Mouse (Mus musculus) forebrain, embryonic 13.5 days (tissue): ENCODE data around the gene Rapgef2. TPM values are rescaled to one million over a fixed set of nuclear protein-coding genes. Genes with fewer than 3 reads are reported as not detected.

Experiments used
- ATAC-seq: fragments of 200-750 bp; cut with Nextera tagmentation; 2 replicates; pipeline ENCODE4 v1.8.0; 2017
- H3K27ac ChIP-seq: fragments of 300-500 bp; sonication (generic); 2 replicates; pipeline ENCODE4 v1.5.1; 2015; ENCODE audit warnings: inconsistent platforms, mild to moderate bottlenecking, moderate library complexity
- H3K27me3 ChIP-seq: fragments of 300-500 bp; sonication (generic); 2 replicates; pipeline ENCODE4 v1.6.1; 2015; ENCODE audit warnings: mild to moderate bottlenecking, inconsistent platforms
- H3K36me3 ChIP-seq: fragments of 300-500 bp; sonication (generic); 2 replicates; pipeline ENCODE4 v1.6.1; 2015; ENCODE audit warnings: mild to moderate bottlenecking, inconsistent platforms; ENCODE audit not compliant: poor library complexity, severe bottlenecking
- H3K4me1 ChIP-seq: fragments of 300-500 bp; sonication (generic); 2 replicates; pipeline ENCODE4 v1.6.1; 2015; ENCODE audit warnings: inconsistent platforms
- H3K4me2 ChIP-seq: fragments of 300-500 bp; sonication (generic); 2 replicates; pipeline ENCODE4 v1.6.1; 2015; ENCODE audit warnings: inconsistent platforms, mild to moderate bottlenecking, moderate library complexity
- H3K4me3 ChIP-seq: fragments of 300-500 bp; sonication (generic); 2 replicates; pipeline ENCODE4 v1.5.1; 2015; ENCODE audit warnings: mild to moderate bottlenecking, inconsistent platforms
- H3K9ac ChIP-seq: fragments of 300-500 bp; sonication (generic); 2 replicates; pipeline ENCODE4 v1.6.1; 2015; ENCODE audit warnings: mild to moderate bottlenecking, inconsistent platforms
- H3K9me3 ChIP-seq: fragments of 300-500 bp; sonication (generic); replicated peaks from 2 replicates; pipeline ENCODE4 v1.6.1; 2016; ENCODE audit warnings: inconsistent platforms
- WGBS: fragments of 180-500 bp; shearing (Covaris S2); methylation state at CpG from one replicate; pipeline ENCODE4 v1.1.7; 2015; 5-methylcytosine and 5-hydroxymethylcytosine counted together
- polyA plus RNA-seq: library from polyadenylated mRNA; unstranded; fragments of >200 nt; fragmentation: Nextera tagmentation; extraction: Ambion mirVana; gene quantifications from 2 replicates; pipeline ENCODE4 v1.2.1, GENCODE M21; 2015

Rapgef2 gene
- polyA plus RNA-seq, 1 experiment from 2014 or later, result 7.7 TPM

GRCm38 (mm10) chr3:79273350-79273749 lies 13.0 kb downstream of the Rapgef2 start:
- H3K9ac ChIP-seq, result no peak overlapping the region
- no peaks in the 10 kb centered on the region for H3K36me3 ChIP-seq
- no peaks in the 10 kb centered on the region for H3K9me3 ChIP-seq
- H3K4me2 ChIP-seq, result no peak overlapping the region
- H3K27ac ChIP-seq, result no peak overlapping the region
- H3K4me3 ChIP-seq, result no peak overlapping the region
- H3K27me3 ChIP-seq, result no peaks in the 10 kb centered on the region
- 12% methylated on average over 1 of the region's 1 CpGs for WGBS
- peaks cover 47% of the 10 kb centered on the region for H3K4me1 ChIP-seq
- ATAC-seq, result no peak

DNA sequence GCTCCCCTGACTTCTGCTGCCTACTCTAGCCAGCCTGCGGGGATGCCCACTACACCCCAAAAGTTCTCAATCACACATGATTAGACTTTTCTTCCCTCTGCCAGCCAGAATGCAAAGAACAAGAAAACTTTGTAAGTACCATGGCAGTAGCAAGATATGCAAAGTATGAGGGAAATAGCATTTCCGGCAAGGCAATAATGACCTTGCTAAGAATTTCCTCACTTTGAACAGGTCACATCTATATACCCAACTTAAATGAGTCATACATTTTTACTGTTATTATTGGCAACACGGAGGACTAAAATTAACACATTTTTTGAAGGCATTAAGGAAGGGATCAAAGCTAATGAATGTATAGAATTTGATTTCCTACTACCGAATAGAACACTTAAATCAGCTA lies 13.4 kb downstream of the Rapgef2 start:
- no peaks in the 10 kb centered on the region for H3K9me3 ChIP-seq
- 75% methylated on average over 4 of the region's 4 CpGs for WGBS
- no peak overlapping the region for H3K27ac ChIP-seq
- H3K9ac ChIP-seq, result no peak overlapping the region
- no peak overlapping the region for H3K4me3 ChIP-seq
- H3K36me3 ChIP-seq, result no peaks in the 10 kb centered on the region
- no peak overlapping the region for H3K4me2 ChIP-seq
- H3K4me1 ChIP-seq, result peaks cover 47% of the 10 kb centered on the region
- H3K27me3 ChIP-seq, result no peaks in the 10 kb centered on the region
- ATAC-seq, result no peak

- Histone ChIP-seq H3K4me2 (peak overlapping the region; percentile 14), H3K27me3 (no peaks in the 10 kb centered on the region), H3K9ac (0 out of 2 replicates have a peak overlapping the region, but pooled peaks have one; percentile 26), H3K9me3 (no peaks in the 10 kb centered on the region), H3K27ac (peak overlapping the region; percentile 63), H3K4me3 (no peak overlapping the region), H3K4me1 (peaks cover 41% of the 10 kb centered on the region), H3K36me3 (no peaks in the 10 kb centered on the region)
- peak; percentile 55 for ATAC-seq
- WGBS, result 39% methylated on average over 12 of the region's 12 CpGs
Observed at GRCm38 (mm10) chr3:79270980-79271555, 15.2 kb downstream of the Rapgef2 start.

GRCm38 (mm10) chr3:79269872-79270271 lies 16.4 kb downstream of the Rapgef2 start:
- Histone ChIP-seq H3K27me3 (no peaks in the 10 kb centered on the region), H3K36me3 (no peaks in the 10 kb centered on the region), H3K4me2 (no peak overlapping the region), H3K27ac (no peak overlapping the region), H3K9ac (no peak overlapping the region), H3K4me1 (peaks cover 31% of the 10 kb centered on the region), H3K4me3 (no peak overlapping the region), H3K9me3 (no peaks in the 10 kb centered on the region)
- WGBS, result 86% methylated on average over 8 of the region's 8 CpGs
- no peak for ATAC-seq

GRCm38 (mm10) chr3:79266976-79267375 lies 19.3 kb downstream of the Rapgef2 start:
- Histone ChIP-seq H3K4me2 (no peak overlapping the region), H3K27ac (no peak overlapping the region), H3K27me3 (no peaks in the 10 kb centered on the region), H3K4me1 (peaks cover 21% of the 10 kb centered on the region), H3K36me3 (no peaks in the 10 kb centered on the region), H3K4me3 (no peak overlapping the region), H3K9ac (no peak overlapping the region), H3K9me3 (no peaks in the 10 kb centered on the region)
- WGBS, result 84% methylated on average over 6 of the region's 6 CpGs
- ATAC-seq, result no peak

DNA sequence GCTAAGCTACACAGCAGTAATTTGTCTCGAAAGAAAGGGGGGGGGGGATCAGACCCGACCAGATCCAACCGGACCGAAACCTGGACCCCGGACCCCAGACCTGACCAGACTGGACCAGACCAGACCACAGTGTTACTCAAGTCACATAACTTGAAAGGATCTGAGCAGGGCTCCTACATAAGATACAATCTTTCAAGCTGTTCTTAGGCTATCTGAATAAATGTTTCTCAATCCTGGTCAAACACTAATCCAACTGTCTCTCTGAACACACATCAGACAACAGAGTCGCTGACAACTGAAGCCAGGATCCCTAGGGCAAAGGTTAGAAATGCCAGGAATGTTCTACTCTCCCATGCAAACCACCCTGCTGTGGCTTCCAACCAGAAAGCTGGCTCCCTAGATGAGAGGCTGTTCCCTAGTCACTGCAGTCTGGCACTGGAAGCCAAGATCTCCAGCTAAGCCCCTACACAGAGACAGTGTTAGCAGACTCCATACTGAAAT lies 24.5 kb downstream of the Rapgef2 start:
- Histone ChIP-seq H3K4me1 (0 out of 2 replicates have a peak, but pooled peaks cover under 1% of the 10 kb centered on the region), H3K27ac (no peak overlapping the region), H3K36me3 (no peaks in the 10 kb centered on the region), H3K9me3 (no peaks in the 10 kb centered on the region; the same call in 1 of the 2 replicates), H3K4me2 (no peak overlapping the region), H3K9ac (no peak overlapping the region), H3K4me3 (no peak overlapping the region), H3K27me3 (no peaks in the 10 kb centered on the region)
- WGBS, result 87% methylated on average over 6 of the region's 6 CpGs
- ATAC-seq, result peak; percentile 30; the same call in 1 of the 2 replicates

GRCm38 (mm10) chr3:79254023-79254422 lies 32.3 kb downstream of the Rapgef2 start:
- no peak overlapping the region for H3K4me2 ChIP-seq
- H3K27me3 ChIP-seq, result no peaks in the 10 kb centered on the region
- ATAC-seq, result no peak
- H3K9ac ChIP-seq, result no peak overlapping the region
- 95% methylated on average over 3 of the region's 3 CpGs for WGBS
- H3K36me3 ChIP-seq, result no peaks in the 10 kb centered on the region
- H3K9me3 ChIP-seq, result no peaks in the 10 kb centered on the region; the same call in 1 of the 2 replicates
- H3K4me3 ChIP-seq, result no peak overlapping the region
- H3K4me1 ChIP-seq, result peaks cover 21% of the 10 kb centered on the region; the same call in 1 of the 2 replicates
- no peak overlapping the region for H3K27ac ChIP-seq

- Histone ChIP-seq H3K4me1 (peaks cover 26% of the 10 kb centered on the region; the same call in 1 of the 2 replicates), H3K27me3 (no peaks in the 10 kb centered on the region), H3K4me3 (no peak overlapping the region), H3K9me3 (no peaks in the 10 kb centered on the region; the same call in 1 of the 2 replicates), H3K9ac (no peak overlapping the region), H3K27ac (no peak overlapping the region), H3K36me3 (no peaks in the 10 kb centered on the region), H3K4me2 (no peak overlapping the region)
- WGBS, result 76% methylated on average over 9 of the region's 9 CpGs
- ATAC-seq, result no peak
Observed at GRCm38 (mm10) chr3:79253416-79253815, 32.9 kb downstream of the Rapgef2 start.

- no peaks in the 10 kb centered on the region for H3K36me3 ChIP-seq
- peaks cover 29% of the 10 kb centered on the region; the same call in 1 of the 2 replicates for H3K4me1 ChIP-seq
- ATAC-seq, result no peak
Observed at GRCm38 (mm10) chr3:79252921-79253394, 33.4 kb downstream of the Rapgef2 start.

GRCm38 (mm10) chr3:79249955-79250354 lies 36.4 kb downstream of the Rapgef2 start:
- no peak overlapping the region for H3K4me2 ChIP-seq
- ATAC-seq, result no peak
- peaks cover 41% of the 10 kb centered on the region for H3K4me1 ChIP-seq
- H3K36me3 ChIP-seq, result no peaks in the 10 kb centered on the region
- 73% methylated on average over 1 of the region's 1 CpGs for WGBS
- H3K4me3 ChIP-seq, result no peak overlapping the region
- H3K9me3 ChIP-seq, result no peaks in the 10 kb centered on the region
- peak overlapping the region; percentile 65; the same call in 1 of the 2 replicates for H3K27ac ChIP-seq
- H3K9ac ChIP-seq, result no peak overlapping the region
- no peaks in the 10 kb centered on the region for H3K27me3 ChIP-seq

More at GRCm38 (mm10) chr3:79252921-79253394, 33.4 kb downstream of the Rapgef2 start:
- Histone ChIP-seq H3K27ac (0 out of 2 replicates have a peak overlapping the region, but pooled peaks have one; percentile 8), H3K9ac (no peak overlapping the region), H3K4me3 (no peak overlapping the region), H3K4me2 (no peak overlapping the region), H3K27me3 (no peaks in the 10 kb centered on the region), H3K9me3 (no peaks in the 10 kb centered on the region; the same call in 1 of the 2 replicates)
- 50% methylated on average over 5 of the region's 5 CpGs for WGBS

DNA sequence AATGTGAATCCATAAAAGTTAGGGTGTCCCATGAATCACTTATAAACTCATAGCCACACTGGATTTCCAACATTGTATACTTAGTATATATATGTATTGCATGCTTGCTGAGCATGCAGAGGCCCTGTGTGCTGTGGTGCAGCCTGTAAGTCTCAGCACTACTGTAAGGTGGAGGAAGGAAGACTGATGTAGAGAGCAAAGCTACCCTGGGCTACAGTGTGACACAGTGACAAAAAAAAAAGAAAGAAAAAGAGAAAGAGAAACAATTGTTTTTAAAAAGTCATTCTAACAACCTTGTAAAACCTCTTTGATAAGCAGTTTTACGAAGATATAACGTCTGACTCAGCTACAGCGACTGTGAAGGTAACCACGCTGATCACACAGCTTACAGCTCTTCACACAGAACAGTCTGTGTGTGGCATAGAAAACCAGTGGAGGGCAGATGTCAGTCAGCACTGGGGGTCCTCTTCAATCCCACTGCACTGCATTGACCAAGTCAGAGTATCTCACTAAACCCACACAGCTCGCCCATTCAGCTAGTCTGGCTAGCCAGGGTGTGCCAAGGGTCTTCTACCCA lies 37.6 kb downstream of the Rapgef2 start:
- no peaks in the 10 kb centered on the region for H3K27me3 ChIP-seq
- peak overlapping the region; percentile 7 for H3K27ac ChIP-seq
- no peaks in the 10 kb centered on the region for H3K36me3 ChIP-seq
- no peak for ATAC-seq
- H3K4me3 ChIP-seq, result no peak overlapping the region
- no peak overlapping the region for H3K9ac ChIP-seq
- no peak overlapping the region for H3K4me2 ChIP-seq
- 90% methylated on average over 5 of the region's 5 CpGs for WGBS
- no peaks in the 10 kb centered on the region for H3K9me3 ChIP-seq
- H3K4me1 ChIP-seq, result peaks cover 41% of the 10 kb centered on the region

DNA sequence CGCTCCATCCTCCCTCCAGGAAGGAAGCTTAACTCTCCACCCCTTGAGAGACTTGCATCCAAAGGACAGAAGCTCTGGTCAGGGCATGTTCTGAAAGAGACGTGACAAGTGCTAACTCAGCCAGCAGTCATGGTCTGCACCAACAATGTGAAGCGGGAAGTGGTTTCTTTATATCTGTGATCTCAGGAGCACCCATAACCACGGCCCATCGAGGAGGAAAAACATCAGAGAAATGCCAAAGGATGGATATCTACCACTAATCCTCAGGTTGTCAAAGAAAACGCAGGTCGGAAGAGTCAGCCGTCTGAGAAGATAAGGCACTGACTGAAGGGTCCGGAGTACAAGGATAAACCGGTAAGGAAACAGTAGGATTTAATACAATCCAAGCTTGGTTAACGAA lies 38.1 kb downstream of the Rapgef2 start:
- H3K27ac ChIP-seq, result no peak overlapping the region
- H3K9ac ChIP-seq, result no peak overlapping the region
- no peaks in the 10 kb centered on the region for H3K27me3 ChIP-seq
- H3K4me3 ChIP-seq, result no peak overlapping the region
- no peaks in the 10 kb centered on the region for H3K9me3 ChIP-seq
- no peak for ATAC-seq
- no peaks in the 10 kb centered on the region for H3K36me3 ChIP-seq
- peaks cover 37% of the 10 kb centered on the region for H3K4me1 ChIP-seq
- 90% methylated on average over 11 of the region's 11 CpGs for WGBS
- H3K4me2 ChIP-seq, result no peak overlapping the region
